Mouse (Mus musculus) forebrain, embryonic 11.5 days (tissue): ENCODE measurements around the gene Rho. TPM values are rescaled to one million over a fixed set of nuclear protein-coding genes. Genes with fewer than 3 reads are reported as not detected.

Experiments
- polyA plus RNA-seq: library from polyadenylated mRNA; unstranded; fragments of >200 nt; fragmentation: Nextera tagmentation; extraction: Ambion mirVana; gene quantifications from 2 replicates; pipeline ENCODE4 v1.2.1, GENCODE M21; 2014

Rho gene
- polyA plus RNA-seq, 1 experiment from 2014 or later, result 0.09 TPM

Other genes starting within 250 kb of the Rho start
- 2.2 and 2.6 TPM in 2 replicates for gene Tmem40, start 169.3 kb upstream of the Rho start, polyA plus RNA-seq
- gene Cand2, start 157.2 kb upstream of the Rho start, polyA plus RNA-seq, result 46.4 and 49.8 TPM in 2 replicates
- gene Rpl32, start 123.0 kb upstream of the Rho start, polyA plus RNA-seq, result 1,664 and 1,794 TPM in 2 replicates
- gene Efcab12, start 93.3 kb upstream of the Rho start, polyA plus RNA-seq, result 1.5 and 2.1 TPM in 2 replicates
- 32.0 and 37.5 TPM in 2 replicates for gene Mbd4, start 78.4 kb upstream of the Rho start, polyA plus RNA-seq
- gene Ift122, start 78.3 kb upstream of the Rho start, polyA plus RNA-seq, result 29.0 and 29.6 TPM in 2 replicates
- not detected in 2 replicates for gene H1foo, start 13.2 kb downstream of the Rho start, polyA plus RNA-seq
- 23.9 and 25.5 TPM in 2 replicates for gene Plxnd1, start 63.3 kb downstream of the Rho start, polyA plus RNA-seq